Mouse (Mus musculus) liver, adult (tissue): Measurements from ENCODE around the gene Bnip2.
A peak's percentile ranks its signal among the peaks of the same experiment; 100 is the strongest.

Experiments used
- GATA4 ChIP-seq: IDR thresholded peaks from 2 replicates; pipeline ENCODE4 v1.6.1; 2014; ENCODE audit warnings: mild to moderate bottlenecking, low read length; ENCODE audit not compliant: insufficient replicate concordance

Gene Bnip2

DNA sequence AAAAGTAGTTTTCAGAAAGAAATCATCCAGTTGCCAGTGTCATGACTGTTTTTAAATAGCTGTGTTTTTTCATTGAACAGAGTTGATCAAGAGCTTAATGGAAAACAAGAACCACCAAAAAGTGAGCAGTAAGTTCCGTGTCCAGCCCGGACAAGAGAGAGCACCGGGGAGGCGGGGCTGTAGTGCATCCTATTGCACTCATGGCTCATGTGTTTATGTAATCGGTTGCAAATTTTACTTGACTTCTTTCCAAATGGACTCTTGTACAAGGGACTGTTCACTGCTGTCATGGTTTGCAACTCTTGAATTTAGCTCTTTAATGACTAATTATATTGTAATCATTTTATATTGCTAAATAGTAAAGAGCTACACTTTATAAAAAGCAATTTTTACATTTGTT lies 17.7 kb downstream of the Bnip2 start:
- TF ChIP-seq GATA4: no peak

DNA sequence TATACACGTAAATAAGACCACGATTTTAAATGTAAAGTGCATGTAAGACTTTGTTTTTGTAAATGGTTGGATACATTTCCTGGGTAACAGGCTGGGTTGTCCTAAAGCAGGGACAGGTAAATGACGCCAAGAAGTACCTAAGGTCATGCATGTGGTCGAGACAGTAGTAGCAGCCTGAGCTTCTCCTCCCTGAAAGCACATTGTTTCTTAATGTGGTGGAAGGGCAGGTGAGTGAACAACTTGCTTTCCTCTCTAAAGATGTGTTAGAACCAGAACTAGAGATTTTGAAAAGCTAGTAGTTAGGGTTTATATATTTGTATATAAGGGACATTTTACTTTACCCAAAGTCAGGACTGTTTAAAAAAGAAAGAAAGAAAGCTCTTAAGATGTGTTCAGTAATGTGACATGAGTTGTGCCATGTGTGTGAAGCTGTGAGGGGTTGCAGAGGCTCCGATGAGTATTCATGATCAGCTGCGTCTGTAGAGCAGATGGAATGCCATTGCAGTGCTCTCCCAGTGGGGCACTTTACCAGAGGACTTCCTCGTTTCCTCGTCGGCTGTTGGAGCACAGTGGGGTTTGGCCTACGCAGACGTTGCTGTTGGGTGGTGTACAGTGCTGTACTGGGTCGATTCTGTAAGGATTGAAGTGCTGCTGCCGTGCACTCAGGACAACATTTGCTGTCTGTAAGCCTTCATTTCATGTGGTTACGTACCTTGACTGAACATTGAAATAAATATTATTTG lies 18.4 kb downstream of the Bnip2 start:
- TF ChIP-seq GATA4: no peak

- peak; percentile 29; the same call in 1 of the 2 replicates for TF ChIP-seq GATA4
Measured at GRCm38 (mm10) chr9:70009754-70010304, 20.6 kb downstream of the Bnip2 start.

- TF ChIP-seq GATA4: no peak
Measured at GRCm38 (mm10) chr9:70010781-70011473, 21.7 kb downstream of the Bnip2 start.

DNA sequence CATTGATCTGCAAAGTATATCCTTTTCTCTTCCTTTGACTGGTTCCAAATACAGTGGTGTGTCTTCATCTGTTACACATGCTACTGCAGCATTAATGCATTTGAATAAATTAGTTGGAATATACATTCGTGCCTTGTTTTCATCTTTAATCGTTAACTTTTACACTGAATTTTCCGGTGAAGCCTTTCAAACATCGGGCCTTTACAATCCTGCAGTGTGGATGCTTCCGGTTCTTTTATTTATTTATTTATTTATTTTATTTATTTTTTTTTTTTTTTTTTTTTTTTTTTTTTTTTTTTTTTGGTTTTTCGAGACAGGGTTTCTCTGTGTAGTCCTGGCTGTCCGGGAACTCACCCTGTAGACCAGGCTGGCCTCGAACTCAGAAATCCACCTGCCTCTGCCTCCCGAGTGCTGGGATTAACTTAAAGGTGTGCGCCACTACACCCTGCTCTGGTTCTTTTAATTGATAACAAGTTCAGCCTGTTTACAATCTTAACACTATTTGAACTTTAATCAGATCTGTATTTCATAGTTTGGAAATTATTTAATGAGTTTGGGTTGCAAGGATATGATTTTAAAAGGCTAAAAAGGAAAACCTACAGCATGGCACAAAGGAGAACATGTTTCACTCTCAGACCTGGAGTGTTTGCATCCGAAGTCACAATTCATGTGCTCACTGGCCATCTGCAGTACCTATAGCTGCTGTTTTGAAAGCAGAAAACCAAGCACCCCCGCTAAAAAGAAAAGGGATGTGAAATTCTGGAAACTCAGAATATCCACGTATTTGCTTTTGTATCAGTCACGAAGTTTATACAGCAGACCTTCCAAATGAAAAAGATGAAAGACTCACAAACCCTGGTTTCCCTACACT lies 22.5 kb downstream of the Bnip2 start:
- no peak for TF ChIP-seq GATA4

DNA sequence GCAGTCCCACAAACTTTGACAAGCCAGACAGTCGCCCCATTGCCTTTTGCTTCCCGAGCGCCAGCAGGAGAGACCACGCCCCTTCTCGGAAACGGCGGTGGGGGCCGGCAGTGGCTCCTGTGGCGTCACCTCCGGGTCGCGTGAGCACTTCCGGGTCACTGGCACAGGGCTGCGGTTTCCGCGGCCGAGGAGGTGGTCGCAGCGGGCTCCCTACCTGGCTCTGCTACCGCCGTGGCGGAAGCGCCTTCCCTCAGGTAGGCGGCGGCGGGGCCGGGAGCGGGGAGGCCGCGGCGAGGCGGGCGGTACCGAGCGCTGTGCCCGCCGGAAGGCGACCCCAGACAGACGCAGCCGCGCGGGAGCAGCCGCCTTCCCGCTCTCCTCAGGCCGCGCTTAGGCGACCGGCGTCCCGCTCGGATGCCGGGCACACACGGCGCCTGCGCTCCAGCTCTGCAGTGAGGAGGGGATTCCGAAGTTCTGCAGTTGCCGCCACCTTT lies 23.2 kb downstream of the Bnip2 start, which contains the start of gene Gtf2a2:
Gtf2a2 (plus strand) TSS at position 143 of the 494 bp plus-strand sequence.
- no peak for TF ChIP-seq GATA4

DNA sequence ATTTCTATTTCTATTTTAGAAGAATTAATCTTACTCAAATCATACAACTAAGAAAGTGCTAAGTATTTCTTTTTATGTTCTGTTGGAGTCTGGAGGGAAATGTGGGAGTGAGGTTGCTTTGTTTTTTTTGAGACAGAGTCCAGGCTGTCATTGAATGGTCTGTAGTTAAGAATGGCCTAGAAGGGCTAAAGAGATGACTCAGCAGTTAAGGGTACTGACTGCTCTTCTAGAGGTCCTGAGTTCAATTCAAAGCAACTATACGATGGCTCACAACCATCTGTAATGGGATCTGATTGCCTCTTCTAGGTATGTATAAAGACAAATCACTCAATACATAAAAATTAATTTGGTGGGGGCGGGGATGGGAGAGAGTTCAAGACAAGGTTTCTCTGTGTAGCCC lies 26.4 kb downstream of the Bnip2 start:
- TF ChIP-seq GATA4: no peak

- TF ChIP-seq GATA4: no peak
Measured at GRCm38 (mm10) chr9:70018879-70019278, 29.6 kb downstream of the Bnip2 start.

DNA sequence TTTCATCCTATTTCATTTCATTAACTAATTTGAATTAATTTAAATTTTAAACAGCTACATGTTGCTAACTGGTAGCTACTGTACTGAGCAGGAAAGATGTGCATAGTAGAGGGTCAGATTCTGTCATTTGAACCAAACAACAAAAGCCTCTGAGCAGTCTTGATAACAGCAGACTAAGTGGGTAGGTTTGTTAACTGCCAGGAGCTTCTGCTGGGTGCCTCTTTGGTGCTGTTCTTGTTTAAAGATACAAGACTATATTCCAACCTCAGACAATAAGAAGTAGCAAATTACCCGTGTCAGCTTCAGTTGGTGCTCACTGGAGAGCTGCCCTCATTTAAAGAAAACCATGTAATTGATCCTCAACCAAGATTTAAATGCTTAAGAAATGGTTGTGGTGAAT lies 32.3 kb downstream of the Bnip2 start:
- no peak for TF ChIP-seq GATA4

- TF ChIP-seq GATA4: peak; percentile 97
Measured at GRCm38 (mm10) chr9:70022083-70022482, 32.8 kb downstream of the Bnip2 start.

DNA sequence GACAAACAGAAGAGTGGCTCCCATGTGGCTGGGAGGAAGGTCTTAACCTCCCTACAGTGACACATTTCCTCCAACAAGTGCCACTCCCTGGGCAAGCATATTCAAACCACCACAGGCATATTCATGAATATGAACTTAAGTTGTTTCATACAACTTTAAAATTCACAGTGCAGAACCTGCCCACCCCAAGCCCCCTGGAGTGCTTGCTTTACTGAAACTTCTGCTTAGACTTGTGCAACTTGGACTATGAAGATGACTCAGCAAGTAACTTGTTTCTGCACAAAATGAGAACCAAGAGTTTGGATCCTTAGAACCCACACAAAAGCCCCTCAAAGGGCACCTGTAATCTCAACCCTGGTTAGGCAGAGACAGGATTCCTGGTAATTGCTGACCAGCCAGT lies 35.4 kb downstream of the Bnip2 start:
- no peak for TF ChIP-seq GATA4

DNA sequence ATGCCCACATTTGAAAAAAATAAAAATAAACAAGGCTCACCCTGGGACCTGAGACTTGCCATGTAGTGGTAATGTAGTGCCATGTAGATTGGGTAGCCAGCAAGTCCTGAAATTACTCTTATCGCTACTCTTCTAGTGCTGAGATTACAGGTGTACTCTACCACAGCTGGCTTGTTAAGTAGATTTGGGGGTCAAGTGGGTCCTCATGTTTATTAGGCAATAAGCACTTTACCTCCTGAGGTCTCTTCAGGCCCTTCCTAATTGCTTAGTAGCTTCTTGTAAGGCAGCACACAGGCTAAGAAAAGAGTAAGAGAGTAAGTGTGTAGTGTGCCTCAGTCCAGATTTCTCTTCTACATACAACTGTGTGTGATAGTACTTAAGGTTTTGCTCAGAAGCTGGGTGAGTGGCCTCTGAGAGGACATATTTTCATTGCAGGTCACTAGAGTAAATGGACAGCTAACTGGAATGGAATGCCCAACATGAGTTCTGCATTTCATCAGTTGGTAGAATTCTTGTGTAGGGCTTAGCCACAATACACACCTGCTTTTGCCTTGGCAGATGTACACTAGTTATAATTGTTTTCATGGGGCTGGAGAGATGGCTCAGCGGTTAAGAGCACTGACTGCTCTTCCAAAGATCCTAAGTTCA lies 36.2 kb downstream of the Bnip2 start:
- no peak for TF ChIP-seq GATA4

GRCm38 (mm10) chr9:70032167-70032566 lies 42.9 kb downstream of the Bnip2 start:
- no peak for TF ChIP-seq GATA4

DNA sequence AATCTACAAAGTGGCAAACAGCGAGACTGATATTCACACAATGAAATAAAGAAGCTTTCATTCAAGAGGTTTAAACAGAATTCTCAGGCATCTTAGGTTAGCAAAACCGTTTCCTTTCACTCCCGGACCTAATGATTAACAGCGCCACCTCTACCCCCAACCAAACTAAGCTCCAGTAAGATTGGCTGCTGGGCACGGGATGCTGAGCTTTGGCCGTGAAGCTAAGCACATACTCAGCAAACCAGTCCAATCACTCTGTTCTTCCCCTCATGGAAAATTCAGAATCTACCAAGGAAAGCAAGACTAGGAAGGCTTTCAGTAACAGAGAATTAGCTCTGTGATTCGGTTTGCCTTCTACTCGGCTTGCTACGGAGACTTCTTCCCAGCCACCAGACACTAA lies 43.8 kb downstream of the Bnip2 start:
- no peak for TF ChIP-seq GATA4

DNA sequence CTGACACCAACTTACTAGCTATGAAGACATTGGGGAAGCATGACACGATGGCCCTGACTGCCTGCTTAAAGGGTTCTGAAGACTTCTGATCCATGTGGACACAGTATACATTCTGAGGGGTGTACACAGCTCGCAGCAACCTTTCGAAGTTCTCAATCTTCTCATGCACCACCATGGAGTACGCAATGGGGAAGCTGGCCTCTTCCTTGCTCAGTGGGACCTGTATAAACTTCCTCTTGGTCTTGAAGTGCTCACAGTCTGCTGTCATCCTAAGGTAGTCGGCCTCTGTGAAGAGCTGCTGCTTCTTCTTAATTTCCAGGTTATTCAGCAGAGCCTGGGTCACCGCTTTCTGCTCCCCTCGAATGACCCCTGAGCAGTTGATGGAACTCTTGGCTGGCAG lies 45.4 kb downstream of the Bnip2 start:
- no peak for TF ChIP-seq GATA4
